Mouse (Mus musculus) c-Kit-positive CD71-positive TER-119-positive erythroid progenitor cells, embryonic 14.5 days (primary cell): ENCODE data around the gene Olfr380.

Experiments
- DNase-seq: peaks from one replicate; pipeline ENCODE4 v3.0.0-alpha.2; 2013; ENCODE audit warnings: low spot score

The Olfr380 gene

DNA sequence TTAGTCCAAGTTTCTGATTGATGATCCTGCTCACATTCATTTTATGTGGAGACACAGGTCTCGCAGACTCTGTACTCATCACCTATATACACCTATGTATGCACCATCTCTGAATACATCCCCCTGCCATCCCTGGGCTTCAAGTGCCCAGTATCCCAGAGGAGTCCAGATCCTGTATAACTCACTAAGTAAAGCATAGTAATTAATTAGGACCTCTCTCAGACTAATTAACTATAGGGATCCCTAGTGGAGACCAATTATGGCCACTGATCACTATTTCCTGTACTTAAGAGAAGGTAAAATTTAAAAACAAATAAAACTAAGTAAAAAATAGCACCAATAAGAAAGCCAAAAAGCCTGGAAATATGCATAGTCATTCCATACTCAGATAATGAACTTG, at the start of gene Olfr380:
Olfr380 (minus strand) TSS at position 101 of the 400 bp plus-strand sequence.
- DNase-seq: no peak

- no peak for DNase-seq
Measured at GRCm38 (mm10) chr11:73491503-73491902, 34.2 kb upstream of the Olfr380 start, which contains the start of gene Olfr381. Gene Olfr381, minus strand, starts transcription at chr11:73491603.

- DNase-seq: no peak
Measured at GRCm38 (mm10) chr11:73428377-73428776, 28.9 kb downstream of the Olfr380 start, which contains the start of gene Olfr378. Gene Olfr378, minus strand, starts transcription at chr11:73428477.
